Mouse (Mus musculus) spleen, postnatal 4 days (tissue): ENCODE measurements around the gene Ccndbp1.
"Not testable (repeated sequence)": the region's sequence is repeated elsewhere in the genome, so short reads cannot be mapped to it uniquely, and the experiment has no call there.

Source experiments
- DNase-seq, 2 experiments: peaks; one replicate each; pipeline ENCODE4 v3.0.0; 2022; ENCODE audit warnings: low spot score in 2 of 2

The Ccndbp1 gene

DNA sequence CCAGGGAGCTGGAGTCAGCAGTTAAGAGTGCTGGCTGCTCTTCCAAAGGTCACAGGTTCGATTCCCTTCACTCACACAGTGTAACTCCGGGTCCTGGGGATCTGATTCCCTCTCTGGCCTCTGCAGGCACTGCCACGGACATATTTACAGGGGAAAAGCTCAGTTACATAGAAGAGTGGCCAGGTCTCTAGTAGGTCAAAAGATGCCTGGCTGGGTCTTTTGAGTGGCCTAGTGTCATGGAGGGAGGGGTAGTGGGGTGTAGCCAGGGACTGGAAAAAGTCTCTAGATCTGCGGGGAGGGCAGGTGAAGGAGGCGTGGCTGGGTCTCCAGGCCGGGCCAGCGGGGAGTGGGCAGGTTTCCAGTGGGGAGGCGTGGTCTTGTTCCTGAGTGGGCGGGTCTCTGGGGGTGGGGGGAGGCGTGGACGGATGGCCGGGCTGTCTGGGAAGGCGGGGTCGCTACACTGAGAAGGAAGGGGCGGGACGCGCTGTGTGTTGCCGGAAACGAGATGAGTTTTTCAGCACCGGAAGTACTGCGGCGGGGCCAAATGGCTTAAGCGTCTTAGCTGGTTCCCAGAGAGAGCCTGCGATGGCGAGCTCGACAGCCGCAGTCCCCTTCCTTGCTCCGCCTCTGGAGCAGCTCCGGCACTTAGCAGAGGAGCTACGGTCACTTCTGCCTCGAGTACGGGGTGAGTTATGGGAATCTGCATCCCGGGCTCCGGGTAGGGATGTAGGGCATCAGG, at the start of gene Ccndbp1:
TSS of gene Ccndbp1 (plus strand) at position 479 of the 739 bp plus-strand sequence.
- peak; percentile 92 to 94 for DNase-seq

DNA sequence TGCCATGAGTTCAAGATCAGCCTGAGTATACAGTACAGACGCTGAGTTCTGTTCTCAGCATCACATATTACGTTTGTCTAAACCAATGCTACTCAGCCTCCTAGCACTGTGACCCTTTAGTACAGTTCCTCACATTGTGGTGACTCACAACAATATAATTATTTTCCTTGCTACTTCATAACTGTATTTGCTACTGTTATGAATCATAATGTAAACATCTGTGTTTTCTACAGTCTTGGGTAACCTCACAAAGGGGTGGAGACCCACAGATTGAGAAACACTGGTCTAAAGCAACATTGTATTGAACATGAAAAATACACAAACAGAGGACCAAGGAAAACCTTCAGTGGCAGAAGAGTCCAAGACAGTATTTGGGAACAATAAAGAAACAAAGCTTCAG, 48.8 kb upstream of the Ccndbp1 start:
- DNase-seq: no peak

DNA sequence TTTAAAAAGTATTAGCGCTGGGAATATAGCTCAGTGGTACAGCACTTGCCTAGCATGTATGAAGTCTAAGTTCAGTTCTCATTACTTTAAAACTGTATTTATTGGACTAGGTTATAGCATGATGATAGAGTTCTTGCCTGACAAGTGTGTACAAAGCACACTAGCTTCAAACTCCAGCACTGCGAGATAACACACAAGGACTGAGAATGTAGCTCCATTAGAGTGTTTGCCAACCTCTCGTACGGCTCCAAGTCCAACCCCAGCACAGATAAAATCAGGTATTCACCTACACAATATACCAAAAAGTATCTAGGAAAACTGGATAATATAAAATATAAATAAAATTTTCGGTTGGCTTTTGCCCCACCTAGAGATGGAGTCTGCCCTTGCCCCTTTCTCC, 48.4 kb upstream of the Ccndbp1 start:
- DNase-seq: no peak

DNA sequence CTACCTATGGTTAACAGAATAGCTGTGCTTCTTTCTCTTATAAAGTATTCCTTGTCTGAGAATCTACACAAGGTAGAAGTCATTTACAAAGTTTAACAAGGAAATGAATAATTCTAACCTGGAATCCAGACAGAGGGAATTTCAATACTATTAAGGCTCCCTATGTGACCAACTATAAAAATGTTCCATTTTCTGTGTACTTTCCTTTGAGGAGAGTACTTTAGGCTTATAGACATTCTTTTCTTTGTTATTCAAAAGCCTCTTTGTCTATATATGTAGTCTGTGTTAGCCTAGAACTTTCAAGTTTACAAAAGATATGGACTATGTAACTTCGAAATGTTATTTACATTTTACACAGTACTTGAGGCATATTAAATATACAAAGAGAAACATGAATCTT, 47.9 kb upstream of the Ccndbp1 start:
- DNase-seq: no peak

DNA sequence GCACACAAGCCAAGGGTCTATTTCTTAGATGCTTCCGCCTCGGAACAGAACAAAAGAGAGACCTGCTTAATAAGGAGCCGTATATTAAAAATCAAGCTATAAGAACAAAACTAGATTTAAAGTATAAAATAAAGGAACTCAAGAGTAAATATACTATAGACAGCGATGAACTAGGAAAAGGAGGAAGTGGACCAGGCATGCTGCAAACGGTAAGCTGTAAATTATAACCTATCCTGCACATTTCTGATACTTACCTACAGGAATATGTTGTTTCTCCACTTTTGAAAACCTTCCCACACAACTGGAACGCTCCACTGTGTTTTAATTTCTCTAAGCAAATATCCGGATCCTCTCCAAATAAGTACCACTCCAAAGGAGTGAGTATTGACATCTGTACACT, 45.1 kb upstream of the Ccndbp1 start:
- no peak for DNase-seq

DNA sequence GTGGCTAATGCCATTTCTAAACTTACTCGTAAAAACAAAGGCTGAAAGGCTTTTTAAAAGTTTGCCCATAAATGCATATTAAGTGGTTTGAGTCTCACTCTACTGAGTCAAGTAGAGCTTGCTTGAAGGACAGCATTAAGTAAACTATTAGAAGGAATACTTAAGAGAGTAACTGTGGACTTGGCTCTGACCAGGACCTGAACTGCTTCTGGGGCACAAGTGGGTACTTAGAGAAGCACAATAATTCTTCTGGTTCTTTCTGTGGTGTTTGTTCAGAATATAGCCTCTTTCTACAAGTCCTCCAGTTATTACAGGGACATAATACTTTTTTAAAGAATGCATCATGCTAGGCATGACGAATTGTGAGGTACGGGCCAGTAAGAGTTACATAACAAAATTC, 42.7 kb upstream of the Ccndbp1 start:
- no peak for DNase-seq

DNA sequence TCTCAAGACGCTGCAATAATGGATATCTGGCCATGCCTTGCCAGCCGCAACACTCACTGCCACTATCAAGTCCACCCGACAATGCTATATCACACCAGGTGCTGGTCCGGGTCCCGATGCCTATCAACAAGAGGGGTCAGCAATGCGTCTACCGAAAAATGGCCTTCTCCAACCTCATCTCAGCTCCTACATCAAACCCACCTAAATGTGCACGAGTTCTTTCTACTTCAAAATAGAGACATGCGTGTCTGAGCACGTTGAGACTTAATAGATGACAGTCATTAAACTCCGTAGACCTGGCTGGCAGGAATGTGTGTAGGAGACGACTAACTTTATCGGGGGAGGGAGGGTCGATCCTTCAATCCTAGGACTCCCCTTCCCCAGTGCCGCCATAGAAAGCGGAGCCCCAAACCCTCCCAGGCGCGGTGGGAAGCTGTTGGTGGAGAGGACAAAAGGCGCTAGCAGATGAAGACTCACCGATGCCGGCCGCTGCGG, 38.1 kb upstream of the Ccndbp1 start:
- DNase-seq: peak; percentile 16 to 68

DNA sequence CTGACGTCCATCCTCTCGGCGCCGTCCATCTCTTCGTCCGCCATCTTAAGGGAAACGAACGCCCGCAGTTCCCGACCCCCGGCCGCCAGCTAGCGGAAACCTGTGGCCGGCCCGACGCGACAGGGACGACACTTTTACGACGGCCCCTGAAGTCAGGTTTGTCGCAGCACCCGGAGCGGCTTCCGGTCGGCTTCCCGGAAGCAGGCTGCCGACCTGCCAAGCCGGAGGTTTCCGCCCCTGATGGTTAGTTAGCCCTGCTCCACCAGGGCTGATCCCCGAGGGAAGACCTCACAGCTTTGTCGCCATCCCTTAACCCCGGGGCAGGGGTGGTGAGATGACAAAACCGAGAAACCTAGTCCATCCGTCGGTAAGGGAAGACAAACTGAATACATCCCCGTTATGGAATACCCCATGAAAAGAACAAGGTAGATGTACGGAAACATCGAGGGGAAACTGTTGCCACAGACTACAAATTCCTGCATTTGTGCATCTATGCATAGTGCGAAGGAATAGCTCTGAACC, 37.6 kb upstream of the Ccndbp1 start, which contains the start of gene Ubr1:
TSS of gene Ubr1 (minus strand) at position 157 of the 522 bp plus-strand sequence.
- peak; percentile 87 to 93 for DNase-seq

DNA sequence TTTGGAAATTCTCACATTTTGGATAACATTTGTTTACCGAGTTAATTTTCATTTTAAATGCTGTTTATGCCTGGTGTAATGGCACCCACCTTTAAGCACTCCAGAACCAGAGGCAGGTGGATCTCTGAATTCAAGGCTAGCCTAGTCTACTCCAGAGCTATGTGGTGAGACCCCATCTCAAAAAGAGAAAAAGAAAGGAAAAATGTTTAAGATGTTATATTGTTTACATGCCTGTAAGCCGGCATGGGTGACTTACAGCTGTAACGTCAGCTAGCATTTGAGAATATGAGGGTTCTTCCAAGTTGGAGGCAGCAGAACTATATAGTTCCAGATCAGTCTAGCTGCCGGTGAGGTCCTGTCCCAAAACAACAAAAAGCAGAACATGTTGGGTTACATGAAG, 36.4 kb upstream of the Ccndbp1 start:
- DNase-seq: no peak

DNA sequence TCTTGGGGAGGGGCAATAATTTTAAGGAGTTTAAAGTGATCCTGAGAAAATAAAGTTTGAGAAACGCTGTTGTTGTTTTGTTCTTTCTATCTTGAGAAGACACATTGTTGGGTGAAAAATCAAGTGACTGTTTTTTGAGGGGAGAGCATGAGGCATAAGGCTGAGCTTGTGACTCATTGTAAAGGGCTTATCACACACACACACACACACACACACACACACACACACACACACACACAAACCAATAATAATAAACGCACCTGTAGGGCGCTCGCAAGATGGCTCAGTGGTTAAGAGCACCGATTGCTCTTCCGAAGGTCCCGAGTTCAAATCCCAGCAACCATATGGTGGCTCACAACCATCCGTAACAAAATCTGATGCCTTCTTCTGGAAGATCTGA, 35.9 kb upstream of the Ccndbp1 start:
- not testable (repeated sequence) for DNase-seq

DNA sequence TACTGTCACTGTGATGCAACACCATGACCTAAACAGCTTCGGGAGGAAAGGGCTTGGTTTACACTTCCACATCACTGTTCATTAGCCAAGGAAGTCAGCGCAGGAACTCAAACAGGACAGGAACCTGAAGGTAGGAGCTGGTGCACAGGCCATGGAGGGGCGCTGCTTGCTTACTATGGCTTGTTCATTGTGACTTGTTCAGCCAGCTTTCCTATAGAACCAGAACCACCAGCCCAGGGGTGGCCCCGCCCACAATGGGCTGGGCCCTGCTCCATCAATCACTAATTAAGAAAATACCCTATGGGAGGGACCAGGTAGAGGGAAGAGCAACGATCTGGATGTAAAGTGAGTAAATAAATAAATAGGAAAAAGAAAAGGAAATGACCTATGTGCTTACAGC, 35.2 kb upstream of the Ccndbp1 start:
- DNase-seq: peak in 1 of 2 experiments; percentile 17

DNA sequence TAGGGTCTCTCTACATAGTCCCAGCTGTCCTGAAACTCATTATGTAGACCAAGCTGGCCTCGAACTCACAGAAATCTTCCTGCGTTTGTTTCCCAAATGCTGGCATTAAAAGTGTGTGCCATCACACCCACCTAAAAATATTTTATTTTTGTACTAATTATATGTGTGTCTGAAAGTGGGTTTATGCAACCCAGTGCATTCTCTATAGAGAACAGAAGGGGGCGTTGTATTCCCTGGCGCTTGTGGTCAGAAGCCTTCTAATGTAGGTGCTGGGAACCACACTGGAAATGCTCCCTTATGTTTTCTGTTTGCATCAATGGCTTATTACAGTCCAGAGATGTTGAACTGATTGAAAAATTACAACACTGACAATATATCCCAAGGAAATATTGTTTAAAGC, 31.9 kb upstream of the Ccndbp1 start:
- peak in 1 of 2 experiments; percentile 31 for DNase-seq

DNA sequence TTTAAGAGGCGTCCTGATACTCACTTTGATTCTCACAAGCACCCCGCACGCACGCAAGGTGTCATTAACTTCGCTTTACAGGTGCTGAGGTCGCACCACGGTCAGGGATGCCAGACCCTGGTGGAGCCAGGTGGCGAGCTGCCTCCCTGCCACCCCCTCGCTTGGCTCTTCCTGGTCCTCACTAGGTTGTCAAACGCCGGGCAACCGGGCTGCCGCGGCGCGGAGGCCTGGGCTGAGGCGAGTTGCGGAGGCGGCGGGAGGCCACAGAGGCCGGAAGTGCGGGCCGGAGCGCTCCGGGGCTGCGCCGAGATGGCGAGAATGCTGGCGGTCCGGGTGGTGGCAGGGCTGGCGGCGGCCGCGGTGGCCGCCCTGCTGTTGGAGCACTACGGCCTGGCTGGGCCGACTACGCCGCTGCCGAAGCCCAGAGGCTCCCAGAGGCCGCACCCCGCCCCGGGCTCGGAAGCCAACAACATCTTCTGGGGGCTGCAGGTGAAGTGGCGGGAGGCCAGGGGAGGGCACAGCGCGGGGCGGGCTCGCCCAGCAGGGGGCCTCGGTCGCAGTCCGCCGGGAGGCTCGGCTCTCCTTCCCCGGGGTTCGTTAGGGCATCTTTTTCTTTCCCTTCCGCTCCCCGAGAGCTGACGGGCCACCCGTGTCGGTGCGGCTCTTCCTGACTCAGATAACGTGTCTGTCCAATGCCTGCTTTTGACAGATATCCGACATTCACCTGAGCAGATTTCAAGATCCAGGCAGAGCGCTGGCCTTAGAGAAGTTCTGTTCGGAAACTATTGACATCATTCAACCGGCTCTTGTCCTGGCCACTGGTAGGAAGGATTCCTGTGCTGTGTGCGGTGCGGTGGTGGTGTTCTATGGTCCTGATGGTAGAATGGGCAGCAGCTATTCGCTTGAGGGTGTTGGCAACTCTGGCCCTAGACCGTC, 30.9 kb upstream of the Ccndbp1 start, which contains the start of gene Tmem62:
TSS of gene Tmem62 (plus strand) at position 28 of the 936 bp plus-strand sequence.
- DNase-seq: peak; percentile 81 to 90

DNA sequence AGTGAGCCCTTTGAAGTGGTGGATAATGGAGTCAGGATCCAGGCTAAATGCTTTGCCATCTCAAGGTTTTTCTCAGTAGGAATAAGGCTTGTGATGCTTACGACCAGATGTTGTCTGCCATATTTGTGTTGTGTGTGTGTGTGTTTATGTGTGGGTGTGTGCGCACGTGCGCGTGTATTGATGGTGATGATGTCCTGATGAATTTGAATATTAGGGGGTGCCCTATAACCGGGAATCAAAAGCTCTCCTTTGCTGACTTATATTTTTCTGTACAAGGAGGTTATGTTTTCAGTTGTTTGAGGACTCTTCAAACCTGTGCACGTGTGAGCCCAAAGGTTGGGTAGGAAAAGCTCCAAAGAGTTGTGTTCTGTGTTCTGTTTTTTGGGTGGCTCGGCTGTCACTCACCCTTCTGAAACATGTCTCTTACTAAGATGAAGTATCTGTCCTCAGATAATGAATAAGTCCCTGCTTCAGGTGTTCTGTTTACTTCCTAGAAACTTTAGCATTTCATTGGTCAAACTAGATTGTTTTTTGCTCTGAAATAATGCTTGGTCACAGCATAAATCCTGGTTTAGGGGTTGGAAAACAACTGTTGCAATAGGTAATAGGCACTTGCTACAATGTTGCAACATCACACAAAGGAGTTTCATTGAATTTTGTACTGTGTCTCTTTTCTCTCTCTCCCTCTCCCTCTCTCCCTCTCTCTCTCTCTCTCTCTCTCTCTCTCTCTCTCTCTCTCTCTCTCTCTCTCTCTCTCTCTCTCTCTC, 30.1 kb upstream of the Ccndbp1 start:
- DNase-seq: no peak

DNA sequence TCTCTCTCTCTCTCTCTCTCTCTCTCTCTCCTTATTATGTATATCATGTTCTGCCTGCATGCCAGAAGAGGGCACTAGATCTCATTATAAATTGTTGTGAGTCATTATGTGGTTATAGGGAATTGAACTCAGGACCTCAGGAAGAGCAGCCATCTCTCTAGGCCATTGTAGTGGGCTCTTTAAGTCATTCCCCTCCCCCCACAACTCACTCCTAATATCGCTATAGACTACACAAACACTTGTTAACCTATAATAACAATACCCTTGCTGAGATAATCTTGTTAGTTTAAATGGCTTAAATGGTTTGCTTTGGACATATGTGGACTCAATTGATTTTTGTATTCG, 29.5 kb upstream of the Ccndbp1 start:
- no peak for DNase-seq

DNA sequence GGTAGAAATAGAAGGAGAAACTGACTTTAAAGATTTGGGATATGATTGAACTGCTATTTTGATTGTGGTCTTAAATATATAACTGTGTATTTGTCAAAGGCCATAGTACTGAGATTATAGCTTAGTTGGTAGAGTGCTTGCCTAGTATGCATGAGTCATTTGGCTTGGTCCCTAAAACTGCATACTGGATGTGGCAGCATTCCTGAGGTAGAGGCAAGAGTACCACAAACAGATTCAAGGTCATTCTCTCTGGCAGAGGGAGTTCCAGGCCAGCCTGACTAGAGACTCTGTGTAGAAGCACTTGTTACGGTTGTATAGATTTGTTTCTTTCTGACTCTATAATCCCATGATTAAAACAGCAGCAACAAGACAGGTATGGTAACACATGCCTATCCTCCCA, 28.4 kb upstream of the Ccndbp1 start:
- DNase-seq: no peak

DNA sequence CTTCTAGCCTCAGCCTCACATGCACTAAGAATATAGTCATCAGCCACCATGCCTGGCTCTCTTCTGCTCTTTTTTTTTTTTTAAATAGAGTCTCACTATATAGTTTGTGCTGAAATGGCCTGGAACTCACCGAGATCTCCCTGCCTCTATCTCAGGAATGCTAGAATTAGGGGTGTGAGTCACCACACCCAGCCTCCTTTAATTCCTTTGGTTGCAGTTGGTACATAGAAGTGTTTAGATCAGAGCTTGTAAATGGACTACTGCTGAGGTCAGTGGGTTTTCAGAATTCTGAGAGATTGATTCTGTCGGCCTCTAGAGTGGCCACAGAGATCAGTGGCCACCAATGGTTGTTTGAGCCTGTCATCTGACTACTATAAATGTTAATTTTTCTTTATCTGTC, 27.3 kb upstream of the Ccndbp1 start:
- DNase-seq: no peak

DNA sequence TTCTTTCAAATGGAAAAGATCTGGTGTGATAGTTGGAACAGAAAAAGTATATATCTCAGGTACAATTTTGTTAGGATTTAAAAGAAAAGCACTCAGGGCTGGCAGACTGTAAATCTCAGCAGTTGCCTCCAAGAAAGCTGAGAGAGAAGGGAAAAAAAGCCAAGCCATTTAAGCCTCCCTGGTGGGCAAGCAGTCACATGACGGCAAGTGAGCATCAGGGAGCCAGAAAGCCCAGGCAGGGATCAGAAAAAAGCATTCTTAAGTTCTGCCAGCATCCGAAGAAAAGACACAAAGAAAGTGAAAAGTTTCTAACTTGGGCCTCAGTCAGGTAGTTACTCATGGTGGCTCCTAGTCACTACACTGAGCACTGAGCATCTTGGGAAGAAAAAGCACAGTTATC, 24.6 kb upstream of the Ccndbp1 start:
- no peak for DNase-seq

DNA sequence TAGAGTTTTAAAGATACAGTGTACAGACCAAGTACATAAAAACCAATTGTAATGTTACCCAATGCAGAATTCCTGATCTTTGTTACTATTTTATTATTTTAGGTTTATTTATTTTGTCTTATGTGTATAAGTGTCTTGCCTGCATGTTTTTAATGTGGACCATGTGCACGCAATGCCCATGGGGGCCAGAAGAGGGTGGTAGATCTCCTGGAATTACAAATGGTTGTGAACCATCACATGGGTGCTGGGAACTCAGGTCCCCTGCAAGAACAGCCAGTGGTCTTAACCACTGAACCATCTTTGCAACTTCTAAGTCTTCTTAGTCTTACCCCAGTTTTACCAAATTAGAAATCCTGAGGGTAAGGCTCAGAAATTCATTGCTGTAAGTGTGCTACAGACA, 23.0 kb upstream of the Ccndbp1 start:
- DNase-seq: peak in 1 of 2 experiments; percentile 28

DNA sequence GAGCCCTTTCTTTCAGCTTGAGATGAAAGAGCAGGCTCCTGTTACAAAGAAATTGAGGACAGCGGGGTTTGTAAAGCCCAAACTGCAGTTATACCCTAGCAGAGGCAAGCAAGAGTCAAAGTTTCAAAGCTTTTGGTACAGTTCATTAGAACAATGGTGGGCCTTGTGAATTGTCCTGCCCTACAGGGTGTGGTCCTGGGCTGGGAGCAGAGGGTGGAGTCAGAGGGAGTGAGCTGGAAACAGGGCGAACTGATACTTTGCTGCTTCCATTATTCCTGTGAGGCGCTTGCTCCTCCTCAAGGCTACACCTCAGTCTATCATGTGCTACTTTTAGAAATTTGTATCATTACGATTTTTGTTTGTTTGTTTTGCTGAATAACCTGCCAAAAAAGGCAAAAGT, 17.0 kb upstream of the Ccndbp1 start:
- DNase-seq: no peak

DNA sequence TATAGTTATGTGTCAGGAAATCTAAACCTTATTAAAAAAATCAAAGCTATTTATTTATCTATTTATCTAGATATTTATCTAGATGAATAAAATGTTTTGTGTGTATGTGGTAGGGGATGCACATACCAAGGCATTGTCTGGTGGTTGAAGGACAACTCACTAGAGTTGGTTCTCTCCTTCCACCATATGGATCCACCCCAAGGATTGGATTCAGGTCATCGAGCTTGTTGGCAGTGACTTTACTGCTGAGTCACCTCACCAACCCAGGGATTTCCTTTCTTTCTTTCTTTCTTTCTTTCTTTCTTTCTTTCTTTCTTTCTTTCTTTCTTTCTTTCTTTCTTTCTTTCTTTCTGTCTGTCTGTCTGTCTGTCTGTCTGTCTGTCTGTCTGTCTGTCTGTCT, 11.6 kb upstream of the Ccndbp1 start:
- not testable (repeated sequence) for DNase-seq

DNA sequence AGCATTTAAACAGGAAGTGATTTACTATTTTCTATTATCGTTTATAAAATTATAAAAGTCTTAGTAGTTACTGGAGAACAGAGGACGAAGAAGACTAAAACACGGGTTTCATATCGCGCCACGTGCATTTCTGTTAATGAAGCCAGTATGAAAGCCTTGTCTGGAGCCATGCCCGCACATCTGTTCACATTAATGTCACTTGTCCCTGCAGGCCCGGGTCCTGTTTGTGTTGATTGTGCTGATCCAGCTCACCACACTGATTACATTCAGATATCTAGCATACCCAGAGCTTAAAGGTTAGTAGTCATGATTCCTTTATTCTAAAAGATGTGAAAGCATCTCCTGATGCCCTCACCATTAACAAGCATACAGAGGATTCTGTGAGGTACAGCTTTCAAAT, 9.3 kb upstream of the Ccndbp1 start:
- no peak for DNase-seq
